Mouse (Mus musculus) mouse embryonic stem cell (cell line): ENCODE results near the gene Ncoa1.

Experiments
- in situ Hi-C, 2 experiments: fragments of 300-500 bp; cut with MboI; formaldehyde crosslinking; loops; 1 replicate in 1 of 2; 3 replicates in 1 of 2; pipeline ENCODE4 v1.14.3; 2019 to 2020; ENCODE audit warnings: low sequenced_read_pairs in 2 of 2, low pct_unique_long_range_greater_than_20kb in 1 of 2, mixed read lengths in 1 of 2; ENCODE audit not compliant: unreplicated experiment in 1 of 2

Gene Ncoa1

GRCm38 (mm10) chr12:4430061-4430825 is 46.7 kb downstream of the Ncoa1 start:
- in situ Hi-C loops: no loop called here

- in situ Hi-C loops: no loop called here
Observed at GRCm38 (mm10) chr12:4418824-4419223, 58.2 kb downstream of the Ncoa1 start.

DNA sequence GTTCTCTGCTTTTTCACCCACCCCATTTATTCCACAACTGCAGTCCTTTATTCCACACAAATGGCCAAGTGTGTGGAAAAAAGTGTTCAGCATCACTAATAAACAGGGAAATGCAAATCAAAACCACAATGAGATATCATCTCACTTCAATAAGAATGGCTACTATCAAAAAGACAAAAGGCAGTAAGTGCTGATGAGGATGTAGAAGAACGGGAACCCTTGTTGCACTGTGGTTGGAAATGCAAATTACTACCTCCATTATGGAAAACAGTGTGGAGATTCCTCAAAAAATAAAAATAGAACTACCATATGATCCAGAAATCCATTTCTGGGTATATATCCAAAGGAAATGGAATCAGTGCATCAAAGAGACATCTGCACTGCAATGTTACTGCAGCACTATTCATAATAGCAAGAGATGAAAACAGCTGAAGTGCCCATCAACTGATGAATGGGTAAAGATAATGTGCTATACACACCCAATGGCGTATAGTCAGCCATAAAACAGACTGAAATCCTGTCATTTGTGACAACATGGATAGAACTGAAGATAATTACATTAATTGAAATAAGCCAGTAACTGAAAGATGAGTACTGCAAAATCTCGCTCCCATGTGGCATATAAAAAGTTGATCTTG is 59.2 kb downstream of the Ncoa1 start:
- in situ Hi-C loops: no loop called here

GRCm38 (mm10) chr12:4407085-4407484 is 69.9 kb downstream of the Ncoa1 start:
- in situ Hi-C loops: no loop called here

DNA sequence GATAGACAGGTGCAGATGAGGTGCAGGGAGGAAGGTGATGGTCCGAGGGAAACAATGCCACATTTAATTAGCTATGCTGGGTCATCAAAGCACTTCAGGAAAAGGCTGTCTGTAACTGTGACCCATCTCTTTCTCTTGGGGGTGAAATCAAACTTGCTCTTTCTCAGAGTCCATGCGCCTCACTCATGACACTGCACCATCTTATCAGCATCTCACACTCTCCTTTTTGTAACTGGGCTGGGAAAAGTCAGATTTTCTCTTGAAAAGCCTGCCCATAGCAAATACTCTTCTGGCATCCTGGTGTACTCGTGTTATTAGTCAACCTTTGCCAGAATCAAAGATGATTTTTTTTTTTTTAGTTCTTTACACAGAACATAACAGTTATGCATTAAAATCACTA is 70.8 kb downstream of the Ncoa1 start:
- in situ Hi-C loops: no loop called here

DNA sequence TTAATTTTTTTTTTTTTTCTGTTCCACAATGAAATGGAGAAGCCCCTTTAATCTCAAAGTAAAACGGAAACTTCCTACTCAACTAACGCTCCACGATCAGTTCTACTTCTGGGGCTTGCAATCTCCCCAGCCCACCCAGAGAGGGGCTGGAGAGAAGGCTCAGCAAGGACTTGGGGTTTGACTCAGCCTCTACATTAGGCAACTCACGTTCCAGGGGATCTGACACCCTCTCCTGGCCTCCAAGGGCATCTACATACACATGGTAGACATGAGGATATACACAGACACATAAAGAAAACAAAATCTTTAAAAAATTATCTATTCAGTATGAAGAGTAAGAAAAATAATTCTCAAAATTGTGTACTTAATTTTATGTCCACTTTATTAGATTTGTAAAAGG is 73.8 kb downstream of the Ncoa1 start:
- in situ Hi-C loops: no loop called here

DNA sequence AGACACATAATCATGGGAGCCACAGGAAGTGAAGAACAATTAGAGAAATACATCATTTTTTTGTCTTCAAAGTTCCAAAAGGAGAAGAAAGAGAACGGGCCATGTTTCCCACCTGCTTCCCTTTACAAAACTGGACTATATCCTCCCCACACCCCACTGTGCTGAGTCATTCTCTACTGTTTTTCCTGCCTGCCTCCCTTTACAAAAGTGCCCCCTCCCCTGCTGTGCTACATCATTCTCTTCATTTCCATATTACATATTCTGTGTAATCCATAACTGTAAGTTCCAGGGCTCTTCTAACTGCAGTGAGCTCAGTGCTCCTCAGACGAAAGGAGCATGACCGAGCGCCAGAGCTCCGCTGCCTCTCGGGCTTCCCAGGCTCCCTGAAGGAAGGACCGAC is 80.8 kb downstream of the Ncoa1 start:
- in situ Hi-C loops: loop anchor here in 1 of 2 experiments (25.0 kb wide), 1 partner anchor 259 kb away; the partner anchor contains the start of gene Adcy3

DNA sequence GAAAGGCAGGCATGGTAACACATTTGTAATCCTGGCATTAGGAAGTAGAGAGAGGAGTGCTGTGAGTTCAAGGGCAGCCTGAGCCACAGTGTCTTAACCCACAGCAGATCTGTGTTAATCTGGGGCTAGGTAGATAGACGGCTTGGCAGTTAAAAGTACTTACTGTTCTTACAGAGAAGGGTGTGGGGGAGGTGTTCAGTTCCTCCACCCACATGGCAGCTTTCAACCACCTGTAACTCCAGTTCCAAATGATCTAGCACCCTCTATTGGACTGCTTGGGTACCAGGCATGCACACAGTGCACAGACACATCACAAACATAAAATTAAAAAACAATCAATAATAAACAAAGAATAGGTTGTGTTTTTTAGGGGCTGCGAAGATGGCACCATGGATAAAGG is 84.4 kb downstream of the Ncoa1 start:
- in situ Hi-C loops: loop anchor here in 1 of 2 experiments (25.0 kb wide), 1 partner anchor 255 kb away; the partner anchor contains the start of gene Adcy3

- in situ Hi-C loops: loop anchor here in 1 of 2 experiments (25.0 kb wide), 1 partner anchor 255 kb away; the partner anchor contains the start of gene Adcy3
Observed at GRCm38 (mm10) chr12:4392074-4392473, 84.9 kb downstream of the Ncoa1 start.

GRCm38 (mm10) chr12:4391256-4391655 is 85.7 kb downstream of the Ncoa1 start:
- in situ Hi-C loops: loop anchor here in 1 of 2 experiments (25.0 kb wide), 1 partner anchor 254 kb away; the partner anchor contains the start of gene Adcy3

DNA sequence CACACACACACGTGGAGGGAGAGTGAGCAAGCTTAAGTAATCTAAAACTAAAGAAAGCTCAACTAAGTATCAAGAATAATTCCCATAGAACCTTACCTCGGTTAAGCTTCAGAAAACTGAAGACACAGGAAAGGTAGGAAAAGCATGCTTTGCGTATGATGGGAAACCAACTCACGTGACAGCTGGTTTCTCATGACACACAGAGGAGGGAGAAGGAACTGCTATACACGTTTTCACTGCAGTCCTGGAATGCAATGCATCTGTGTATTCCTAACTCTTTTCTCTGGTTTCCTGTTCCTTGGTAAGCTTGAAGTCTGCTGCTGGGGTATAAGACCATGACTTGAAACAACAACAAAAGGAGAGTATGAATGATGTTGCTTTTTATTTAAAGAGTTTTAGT is 86.3 kb downstream of the Ncoa1 start:
- in situ Hi-C loops: loop anchor here in 1 of 2 experiments (25.0 kb wide), 1 partner anchor 253 kb away; the partner anchor contains the start of gene Adcy3

GRCm38 (mm10) chr12:4386077-4386719 is 90.8 kb downstream of the Ncoa1 start:
- in situ Hi-C loops: loop anchor here in 1 of 2 experiments (25.0 kb wide), 1 partner anchor 249 kb away; the partner anchor contains the start of gene Adcy3

DNA sequence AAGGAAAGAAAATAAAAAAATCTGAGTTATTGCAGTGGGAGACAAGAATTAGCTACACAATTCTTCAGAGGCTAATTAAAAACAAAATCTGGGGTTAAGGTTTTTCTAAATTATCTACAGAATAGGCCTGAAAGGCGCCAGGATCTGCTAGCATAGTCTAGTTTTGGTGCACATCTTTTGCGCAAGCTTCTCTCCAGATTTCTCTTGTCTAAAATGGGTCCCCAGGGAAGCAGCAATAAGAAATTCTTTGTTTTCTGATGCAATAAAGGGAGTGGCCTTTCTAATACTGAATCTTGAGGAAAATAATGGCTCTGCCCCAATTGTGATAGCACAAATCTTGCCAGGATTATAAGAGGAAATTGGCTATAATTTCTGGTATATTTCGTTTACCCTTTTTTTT is 93.9 kb downstream of the Ncoa1 start:
- in situ Hi-C loops: loop anchor here in 1 of 2 experiments (25.0 kb wide), 1 partner anchor 246 kb away; the partner anchor contains the start of gene Adcy3

- in situ Hi-C loops: loop anchor here in 1 of 2 experiments (25.0 kb wide), 1 partner anchor 242 kb away; the partner anchor contains the start of gene Adcy3
Observed at GRCm38 (mm10) chr12:4379298-4379957, 97.6 kb downstream of the Ncoa1 start.

DNA sequence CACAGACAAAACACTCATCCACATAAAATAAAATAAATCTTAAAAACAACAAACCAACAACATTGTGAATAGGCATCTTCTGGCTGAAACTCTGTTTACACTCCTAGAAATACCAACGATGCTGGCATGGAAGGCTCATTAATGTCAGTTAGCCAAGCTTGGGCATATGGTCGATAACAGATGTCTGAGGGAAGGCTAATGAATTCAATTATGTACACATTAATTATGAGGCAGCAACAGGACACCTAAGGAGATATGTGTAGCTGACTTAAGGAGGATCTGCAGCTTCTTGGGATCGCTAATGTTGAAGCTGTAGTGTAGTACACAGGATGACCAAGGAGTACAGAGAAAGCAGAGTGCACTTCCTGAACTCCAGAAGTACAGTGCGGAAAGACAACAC is 100.5 kb downstream of the Ncoa1 start:
- in situ Hi-C loops: loop anchor here in 1 of 2 experiments (25.0 kb wide), 1 partner anchor 239 kb away; the partner anchor contains the start of gene Adcy3

DNA sequence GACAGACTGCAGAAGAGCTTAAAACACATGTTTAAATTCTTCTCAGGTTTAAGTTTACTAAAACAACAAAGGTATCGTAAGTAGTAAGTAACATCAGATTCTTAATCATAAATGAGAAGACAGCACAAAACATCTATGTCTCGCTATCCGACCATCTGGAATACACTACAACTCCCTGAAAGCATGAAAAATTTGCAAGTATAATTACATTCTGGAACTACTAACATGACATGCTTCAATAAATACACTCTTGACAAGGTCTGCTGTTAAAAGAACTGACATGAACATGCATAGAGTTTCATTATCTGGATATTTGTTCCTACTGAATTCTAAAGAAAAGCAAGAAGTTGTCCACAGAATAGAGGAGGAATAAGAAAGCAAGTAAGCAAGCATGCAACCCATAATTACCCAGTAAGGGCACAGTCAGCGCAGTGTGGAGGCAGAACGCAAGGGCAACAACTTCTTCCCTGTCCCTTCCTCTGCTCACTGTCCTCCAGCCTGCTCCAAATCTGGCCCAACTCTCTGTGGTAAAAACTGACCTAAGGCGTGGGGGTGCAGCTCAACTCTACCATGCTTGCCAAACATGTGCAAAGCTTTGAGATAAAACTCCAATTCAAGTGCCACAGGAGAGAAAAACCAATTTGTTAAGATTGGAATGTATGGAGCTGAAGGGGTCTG is 102.0 kb downstream of the Ncoa1 start:
- in situ Hi-C loops: loop anchor here in 1 of 2 experiments (25.0 kb wide), 1 partner anchor 238 kb away; the partner anchor contains the start of gene Adcy3

- in situ Hi-C loops: no loop called here
Observed at GRCm38 (mm10) chr12:4371406-4371805, 105.6 kb downstream of the Ncoa1 start.

DNA sequence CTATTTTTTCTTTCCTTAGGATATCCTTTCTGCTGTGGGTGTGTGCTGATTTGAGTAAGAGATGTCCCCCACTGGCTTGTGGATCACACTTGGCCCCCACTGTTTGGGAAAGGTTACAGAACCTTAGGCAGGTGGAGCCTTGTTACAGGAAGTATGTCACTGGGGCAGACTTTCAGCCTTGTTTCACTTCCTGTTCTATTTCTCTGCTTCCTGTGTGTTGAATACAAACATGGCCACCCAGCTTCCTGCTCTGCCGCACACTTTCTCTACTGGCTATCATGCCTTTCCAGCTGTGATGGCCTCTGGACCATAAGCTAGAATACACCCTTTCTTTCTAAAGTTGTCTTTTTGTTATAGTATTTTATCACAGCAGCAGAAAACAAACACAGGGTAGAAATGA is 111.0 kb downstream of the Ncoa1 start:
- in situ Hi-C loops: no loop called here
